Mouse (Mus musculus) ES-Bruce4 (cell line): Measurements from ENCODE around the gene Gm20503. TPM values are rescaled to one million over a fixed set of nuclear protein-coding genes. Genes with fewer than 3 reads are reported as not detected.

ENCODE experiments used
- H3K27ac ChIP-seq: 2 replicates; pipeline ENCODE4 v1.5.1; 2012; ENCODE audit warnings: low read length, inconsistent platforms; ENCODE audit not compliant: insufficient read depth
- H3K27me3 ChIP-seq: 2 replicates; pipeline ENCODE4 v1.6.1; 2012; ENCODE audit warnings: mild to moderate bottlenecking, low read length, inconsistent platforms; ENCODE audit not compliant: control insufficient read depth, poor library complexity, insufficient read depth, severe bottlenecking
- H3K36me3 ChIP-seq: 2 replicates; pipeline ENCODE4 v1.6.1; 2012; ENCODE audit warnings: inconsistent platforms, mild to moderate bottlenecking, low read length, moderate library complexity; ENCODE audit not compliant: control insufficient read depth, poor library complexity, insufficient read depth, severe bottlenecking
- H3K4me1 ChIP-seq: one replicate; pipeline ENCODE4 v1.8.1; 2011; ENCODE audit warnings: low read length; ENCODE audit not compliant: control insufficient read depth, insufficient read depth
- H3K4me3 ChIP-seq: 2 replicates; pipeline ENCODE4 v1.5.1; 2011; ENCODE audit warnings: low read depth, mild to moderate bottlenecking, low read length
- H3K9ac ChIP-seq: 2 replicates; pipeline ENCODE4 v1.6.1; 2012; ENCODE audit warnings: low read depth, mild to moderate bottlenecking, inconsistent platforms; ENCODE audit not compliant: poor library complexity, severe bottlenecking
- H3K9me3 ChIP-seq: replicated peaks from 2 replicates; pipeline ENCODE4 v1.6.1; 2012; ENCODE audit warnings: mild to moderate bottlenecking, low read length, inconsistent platforms; ENCODE audit not compliant: control insufficient read depth, poor library complexity, insufficient read depth, severe bottlenecking
- CTCF ChIP-seq: IDR thresholded peaks from one replicate; pipeline ENCODE4 v1.8.1; 2011; ENCODE audit warnings: low read depth, low read length
- EP300 ChIP-seq: IDR thresholded peaks from 2 replicates; pipeline ENCODE4 v1.6.1; 2011; ENCODE audit warnings: low read depth, low read length; ENCODE audit not compliant: insufficient read depth
- POLR2A ChIP-seq: IDR thresholded peaks from one replicate; pipeline ENCODE4 v1.8.1; 2011; ENCODE audit warnings: low read length; ENCODE audit not compliant: insufficient read depth
- polyA plus RNA-seq: library from polyadenylated mRNA; stranded (reverse); fragments of >200 nt; gene quantifications from 2 replicates; pipeline ENCODE4 v1.2.4, GENCODE M21; 2011; ENCODE audit warnings: low read depth; ENCODE audit not compliant: missing spikeins, insufficient read depth, insufficient read length

Gene Gm20503
- polyA plus RNA-seq, 1 experiment, result not detected

GRCm38 (mm10) chr4:58990609-58991434 lies 12.2 kb upstream of the Gm20503 start:
- H3K4me3 ChIP-seq, result no peak overlapping the region
- H3K9ac ChIP-seq, result no peak overlapping the region
- no peaks in the 10 kb centered on the region for H3K9me3 ChIP-seq
- no peak overlapping the region for H3K27ac ChIP-seq
- H3K4me1 ChIP-seq, result peaks cover 4% of the 10 kb centered on the region
- TF ChIP-seq EP300 (no peak), CTCF (no peak), POLR2A (no peak)
- H3K36me3 ChIP-seq, result no peaks in the 10 kb centered on the region
- H3K27me3 ChIP-seq, result no peaks in the 10 kb centered on the region

DNA sequence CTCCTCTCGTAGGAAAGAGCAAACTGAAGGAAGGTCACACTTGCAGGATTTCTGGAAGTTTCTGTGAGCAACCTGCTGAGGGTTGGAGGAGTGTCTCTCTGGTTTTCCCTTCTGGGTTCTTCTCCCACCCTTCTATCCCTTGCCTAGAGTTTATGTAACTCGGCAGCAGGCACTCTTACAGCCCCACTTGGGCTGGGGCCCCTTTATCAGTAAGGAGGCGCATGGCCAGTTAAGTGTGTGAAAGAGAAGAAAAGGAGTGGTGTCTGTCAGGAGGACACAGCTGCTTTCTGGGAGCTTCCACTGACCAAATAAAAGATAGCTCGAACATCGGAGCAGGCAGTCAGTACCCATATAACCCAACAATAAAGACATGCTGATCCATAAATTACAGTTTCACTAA lies 10.8 kb upstream of the Gm20503 start:
- no peak overlapping the region for H3K27ac ChIP-seq
- H3K4me1 ChIP-seq, result peaks cover 4% of the 10 kb centered on the region
- no peak for TF ChIP-seq EP300
- no peak for TF ChIP-seq CTCF
- no peak for TF ChIP-seq POLR2A
- H3K36me3 ChIP-seq, result no peaks in the 10 kb centered on the region
- no peaks in the 10 kb centered on the region for H3K27me3 ChIP-seq
- H3K4me3 ChIP-seq, result no peak overlapping the region
- H3K9me3 ChIP-seq, result no peaks in the 10 kb centered on the region
- no peak overlapping the region for H3K9ac ChIP-seq

- Histone ChIP-seq H3K27ac (no peak within 1 kb of the TSS), H3K9ac (no peak within 1 kb of the TSS), H3K9me3 (no peaks in the 10 kb centered on the region), H3K36me3 (no peaks in the 10 kb centered on the region), H3K27me3 (no peaks in the 10 kb centered on the region), H3K4me3 (no peak within 1 kb of the TSS), H3K4me1 (peaks cover 3% of the 10 kb centered on the region)
- TF ChIP-seq CTCF (no peak), POLR2A (no peak), EP300 (no peak)
Measured at GRCm38 (mm10) chr4:58994762-58995161, 8.2 kb upstream of the Gm20503 start, which contains the start of gene Dnajc25. Gene Dnajc25 (plus strand): TSS chr4:58995062.

DNA sequence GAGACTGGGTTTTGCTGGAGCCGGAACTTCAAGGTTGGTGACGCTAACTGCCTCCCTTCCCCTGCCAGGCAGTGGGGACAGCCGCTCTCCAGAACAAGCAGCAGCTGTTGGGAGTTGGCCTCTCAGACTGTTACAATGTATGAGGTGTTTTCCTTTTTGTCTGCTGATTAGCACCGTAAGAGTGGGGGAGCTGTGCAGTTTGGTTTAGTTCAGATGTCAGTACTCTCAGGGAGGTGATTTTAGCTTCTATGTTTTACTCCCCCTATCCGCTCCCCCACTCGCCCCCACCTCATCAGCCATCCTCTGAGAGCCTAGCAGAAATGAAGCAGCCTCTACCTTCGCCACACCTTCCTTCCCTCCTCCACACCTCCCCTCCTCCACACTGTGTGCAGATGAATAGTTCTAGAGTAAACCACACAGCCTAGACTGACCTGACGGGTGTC lies 7.7 kb upstream of the Gm20503 start:
- Histone ChIP-seq H3K36me3 (no peaks in the 10 kb centered on the region), H3K9ac (no peak overlapping the region), H3K9me3 (no peaks in the 10 kb centered on the region), H3K4me3 (no peak overlapping the region), H3K27ac (no peak overlapping the region), H3K27me3 (no peaks in the 10 kb centered on the region), H3K4me1 (peaks cover 3% of the 10 kb centered on the region)
- TF ChIP-seq EP300 (0 out of 2 replicates have a peak, but pooled peaks have one; percentile 11), CTCF (no peak)

- Histone ChIP-seq H3K9me3 (no peaks in the 10 kb centered on the region), H3K36me3 (no peaks in the 10 kb centered on the region), H3K9ac (no peak overlapping the region), H3K4me3 (no peak overlapping the region), H3K4me1 (peaks cover 3% of the 10 kb centered on the region), H3K27ac (no peak overlapping the region), H3K27me3 (no peaks in the 10 kb centered on the region)
- no peak for TF ChIP-seq CTCF
- no peak for TF ChIP-seq EP300
- no peak for TF ChIP-seq POLR2A
Measured at GRCm38 (mm10) chr4:58997081-58997480, 5.9 kb upstream of the Gm20503 start.

DNA sequence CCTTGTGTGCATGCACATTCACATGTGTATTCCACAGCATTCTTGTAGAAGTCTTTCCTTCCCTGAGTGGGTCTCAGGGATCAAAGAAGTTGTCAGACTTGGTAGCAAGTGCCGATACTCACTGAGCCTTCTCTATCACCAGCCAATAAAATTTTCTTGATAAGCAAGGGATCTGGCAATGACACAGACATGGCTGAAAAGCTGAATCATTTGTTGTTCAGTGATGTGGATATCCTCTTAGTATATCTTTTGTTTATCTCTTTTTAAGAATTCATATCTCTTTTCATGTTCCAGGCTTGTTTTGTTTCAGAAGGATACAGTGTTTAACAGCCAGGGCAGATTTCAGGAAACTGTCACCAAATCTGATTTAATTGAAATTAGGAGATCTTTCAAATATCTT lies 4.3 kb upstream of the Gm20503 start:
- H3K9ac ChIP-seq, result no peak overlapping the region
- H3K9me3 ChIP-seq, result no peaks in the 10 kb centered on the region
- no peaks in the 10 kb centered on the region for H3K27me3 ChIP-seq
- no peaks in the 10 kb centered on the region for H3K36me3 ChIP-seq
- peaks cover 3% of the 10 kb centered on the region for H3K4me1 ChIP-seq
- no peak overlapping the region for H3K4me3 ChIP-seq
- no peak overlapping the region for H3K27ac ChIP-seq
- TF ChIP-seq EP300, result no peak
- TF ChIP-seq CTCF, result no peak
- no peak for TF ChIP-seq POLR2A
